Mouse (Mus musculus): ENCODE data around the gene Nck2.
"Not testable (repeated sequence)": the region's sequence is repeated elsewhere in the genome, so short reads cannot be mapped to it uniquely, and the experiment has no call there.

Gene Nck2

DNA sequence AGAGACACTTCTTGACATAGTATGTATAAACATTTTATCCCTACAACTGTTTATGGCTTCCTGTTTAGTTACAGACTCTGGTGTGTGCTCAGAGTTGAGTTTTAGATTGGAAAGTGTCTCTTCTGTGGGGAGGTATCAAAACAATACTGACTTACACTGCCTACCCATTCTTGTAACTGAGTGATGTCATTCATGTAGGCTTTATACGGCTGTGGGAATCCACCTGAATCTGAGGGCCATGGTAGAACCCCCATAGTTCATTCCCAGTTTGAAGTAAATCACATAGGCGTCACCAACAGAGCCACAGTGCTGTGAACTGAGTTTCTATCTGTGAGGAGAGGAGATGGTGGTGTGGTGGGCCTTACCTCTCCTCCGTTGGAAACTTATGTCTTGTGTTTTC lies 92.6 kb downstream of the Nck2 start:
- DNase-seq = no peak

DNA sequence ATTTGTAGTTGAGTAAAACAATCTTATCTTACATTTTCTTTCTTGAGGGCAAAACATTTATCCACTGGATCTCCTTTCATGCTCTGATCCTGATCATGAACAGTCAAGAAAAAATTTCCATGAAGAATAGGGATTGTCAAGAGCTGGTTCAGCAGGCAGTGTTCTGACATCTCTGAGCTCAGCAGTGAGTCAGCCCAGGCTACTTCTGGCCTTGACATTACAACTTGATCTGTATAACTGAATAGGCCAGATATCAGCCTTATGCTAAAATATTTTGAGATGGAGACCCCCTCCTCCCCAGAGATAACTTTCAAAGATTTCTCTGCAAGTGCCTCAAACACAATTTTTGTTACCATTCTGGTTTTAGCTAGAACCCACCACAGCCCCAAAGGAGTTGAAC lies 93.1 kb downstream of the Nck2 start:
- DNase-seq = no peak

GRCm38 (mm10) chr1:43538716-43539115 lies 94.3 kb downstream of the Nck2 start:
- DNase-seq = no peak

DNA sequence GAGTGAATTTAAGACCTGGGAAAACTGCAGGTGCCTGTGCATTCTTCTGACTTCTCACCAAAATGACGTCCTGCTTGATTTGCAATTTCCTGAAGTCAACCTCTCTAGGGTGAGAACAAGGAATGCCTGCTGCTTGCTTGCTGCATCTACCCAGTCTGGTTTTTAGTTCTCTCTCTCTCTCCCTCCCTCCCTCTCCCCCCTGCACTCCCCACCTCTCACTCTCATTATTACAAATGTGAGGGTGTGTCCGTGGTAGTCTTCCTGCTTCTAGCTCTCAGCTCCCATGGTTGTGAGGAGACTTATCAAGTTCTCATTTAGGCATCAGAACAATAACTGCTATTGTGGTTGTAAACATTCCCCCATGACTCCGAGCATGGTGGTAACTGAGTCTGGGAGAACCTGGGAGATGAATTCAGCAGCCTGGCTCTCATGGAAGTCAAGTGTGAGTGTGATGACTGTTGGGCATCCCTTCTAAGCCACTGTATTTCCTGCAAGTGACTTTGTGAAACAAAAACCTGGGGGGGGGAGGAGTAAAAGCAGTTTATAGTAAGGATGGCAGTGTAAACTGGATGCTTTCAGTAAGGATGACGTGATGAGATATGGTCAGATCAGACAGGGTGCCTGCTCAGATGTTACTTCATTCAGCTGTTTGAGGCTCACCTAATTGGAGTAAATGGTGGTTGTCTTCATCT lies 95.5 kb downstream of the Nck2 start:
- DNase-seq = no peak

DNA sequence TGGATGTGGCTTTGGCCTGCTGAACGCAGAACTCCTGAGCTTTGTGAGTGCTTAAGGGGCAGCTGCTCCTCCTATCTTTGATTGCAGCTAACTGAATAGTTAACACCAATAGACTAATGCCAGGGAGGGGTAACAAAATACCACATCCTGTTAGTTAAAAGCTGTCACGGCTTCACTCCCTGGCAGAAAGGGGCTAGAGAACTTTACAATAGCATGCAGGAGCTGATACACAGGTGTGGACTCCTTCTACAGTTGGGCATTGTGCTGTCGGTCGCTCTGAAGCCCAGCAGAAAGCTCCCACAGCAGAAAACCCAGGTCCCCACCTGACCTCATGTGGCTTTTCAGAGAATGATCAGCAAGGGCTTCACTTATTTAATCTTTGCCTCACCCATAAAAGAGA lies 98.0 kb downstream of the Nck2 start:
- DNase-seq = no peak

GRCm38 (mm10) chr1:43547644-43548043 lies 103.3 kb downstream of the Nck2 start:
- no peak for DNase-seq

DNA sequence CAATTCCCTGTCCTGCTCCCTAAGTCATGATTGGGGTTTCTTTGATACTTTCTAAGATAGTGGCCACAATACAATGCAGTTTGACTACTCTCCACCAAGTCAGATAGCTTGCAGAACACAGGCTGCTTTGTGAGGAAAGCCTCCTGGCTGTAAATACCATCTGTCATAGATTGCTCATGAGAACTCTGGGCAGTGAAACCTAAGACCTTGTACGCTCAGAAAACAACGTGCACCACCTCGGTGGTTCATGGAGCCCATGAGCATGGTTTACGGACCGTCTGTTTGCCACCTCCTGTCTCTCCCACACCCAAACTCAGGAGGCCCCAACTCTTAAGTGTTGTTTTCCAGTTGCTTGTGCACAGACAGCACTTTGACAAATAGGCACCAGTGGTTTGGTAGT lies 104.4 kb downstream of the Nck2 start:
- no peak for DNase-seq

DNA sequence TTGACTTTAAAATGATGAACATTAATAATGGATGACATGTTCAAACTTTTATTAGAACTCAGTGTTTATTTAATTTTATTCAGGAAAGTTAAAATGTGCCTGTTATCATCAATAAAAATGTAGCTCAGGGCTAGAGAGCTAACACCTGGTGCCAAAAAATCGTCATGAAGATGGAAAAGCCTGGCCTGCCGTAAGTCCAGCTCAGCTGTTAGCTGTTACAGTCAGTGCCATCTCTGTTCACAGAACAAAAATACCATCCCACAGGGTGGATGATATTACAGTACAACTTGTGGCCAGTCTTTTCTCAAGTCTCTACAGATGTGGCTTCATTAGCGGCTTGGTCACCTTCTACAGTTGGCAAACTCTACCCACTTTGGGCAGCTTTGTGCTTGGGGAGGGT lies 106.1 kb downstream of the Nck2 start:
- DNase-seq = no peak

DNA sequence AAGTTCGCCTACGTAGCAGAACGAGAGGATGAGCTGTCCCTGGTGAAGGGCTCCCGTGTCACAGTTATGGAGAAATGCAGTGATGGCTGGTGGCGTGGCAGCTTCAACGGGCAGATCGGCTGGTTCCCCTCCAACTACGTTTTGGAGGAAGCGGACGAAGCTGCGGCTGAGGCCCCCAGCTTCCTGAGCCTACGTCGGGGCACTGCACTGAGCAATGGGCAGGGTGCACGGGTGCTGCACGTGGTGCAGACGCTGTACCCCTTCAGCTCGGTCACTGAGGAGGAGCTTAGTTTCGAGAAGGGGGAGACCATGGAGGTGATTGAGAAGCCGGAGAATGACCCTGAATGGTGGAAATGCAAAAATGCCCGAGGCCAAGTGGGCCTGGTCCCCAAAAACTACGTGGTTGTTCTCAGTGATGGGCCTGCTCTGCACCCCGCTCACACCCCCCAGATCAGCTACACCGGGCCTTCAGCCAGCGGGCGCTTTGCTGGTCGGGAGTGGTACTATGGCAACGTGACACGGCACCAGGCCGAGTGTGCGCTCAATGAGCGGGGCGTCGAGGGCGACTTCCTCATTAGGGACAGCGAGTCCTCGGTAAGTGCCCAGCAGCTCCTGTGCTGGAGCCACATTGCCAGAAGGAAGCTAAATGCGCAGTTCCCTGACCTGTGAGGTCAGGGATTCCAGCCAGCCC lies 109.8 kb downstream of the Nck2 start:
- DNase-seq = not testable (repeated sequence)

GRCm38 (mm10) chr1:43555222-43555974 lies 111.0 kb downstream of the Nck2 start:
- no peak for DNase-seq

GRCm38 (mm10) chr1:43558329-43558728 lies 114.0 kb downstream of the Nck2 start:
- no peak for DNase-seq

DNA sequence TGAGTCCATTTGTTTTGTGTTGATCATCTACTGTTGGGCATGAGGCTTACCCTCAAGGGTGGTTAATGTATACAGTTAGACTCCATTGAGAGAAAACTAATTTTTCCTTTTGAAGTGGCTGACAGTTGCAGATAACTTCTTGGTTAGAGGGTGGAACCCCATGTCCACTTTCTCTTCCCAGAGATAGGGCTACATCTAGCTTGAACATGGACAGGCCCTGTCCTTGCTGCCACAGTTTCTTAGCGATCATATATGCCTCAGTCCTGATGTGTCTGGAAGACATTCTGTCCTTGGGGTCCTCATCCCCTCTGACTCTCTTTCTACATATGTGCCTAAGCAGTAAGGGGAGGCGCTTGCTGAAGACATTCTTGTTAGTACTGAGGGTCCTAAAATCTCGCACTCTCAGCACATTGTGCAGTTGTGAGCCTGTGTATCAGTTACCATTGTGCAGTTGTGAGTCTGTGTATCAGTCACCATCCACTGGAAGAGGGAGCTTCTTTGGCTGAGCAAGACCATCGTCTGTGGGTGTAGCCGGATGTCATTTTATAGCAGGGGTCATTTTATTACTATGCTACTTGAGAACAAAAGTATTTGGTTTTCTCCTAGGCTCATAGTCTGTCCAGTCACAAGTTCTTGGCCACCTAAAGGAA lies 114.8 kb downstream of the Nck2 start:
- no peak for DNase-seq

GRCm38 (mm10) chr1:43561085-43561484 lies 116.7 kb downstream of the Nck2 start:
- no peak for DNase-seq

GRCm38 (mm10) chr1:43562002-43562666 lies 117.8 kb downstream of the Nck2 start:
- DNase-seq = no peak

DNA sequence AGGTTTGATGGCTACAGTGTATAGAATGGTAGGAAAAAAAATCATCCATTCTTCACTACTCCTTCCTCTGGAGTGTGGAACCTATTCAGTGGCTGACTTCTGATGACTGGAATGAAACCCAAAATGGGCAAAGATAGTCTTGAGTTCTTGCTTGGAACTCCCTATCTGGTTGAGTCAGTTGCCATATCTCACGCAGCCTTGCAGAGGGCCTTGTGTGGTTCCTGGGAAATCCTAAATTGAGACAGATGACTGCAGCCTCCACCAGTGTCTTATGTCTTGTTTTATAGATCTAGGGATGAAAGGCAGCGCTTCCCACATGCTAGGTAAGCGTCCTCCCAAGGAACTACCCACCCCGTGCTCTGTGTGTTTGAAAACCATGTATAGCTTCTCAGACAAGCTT lies 120.9 kb downstream of the Nck2 start:
- no peak for DNase-seq

DNA sequence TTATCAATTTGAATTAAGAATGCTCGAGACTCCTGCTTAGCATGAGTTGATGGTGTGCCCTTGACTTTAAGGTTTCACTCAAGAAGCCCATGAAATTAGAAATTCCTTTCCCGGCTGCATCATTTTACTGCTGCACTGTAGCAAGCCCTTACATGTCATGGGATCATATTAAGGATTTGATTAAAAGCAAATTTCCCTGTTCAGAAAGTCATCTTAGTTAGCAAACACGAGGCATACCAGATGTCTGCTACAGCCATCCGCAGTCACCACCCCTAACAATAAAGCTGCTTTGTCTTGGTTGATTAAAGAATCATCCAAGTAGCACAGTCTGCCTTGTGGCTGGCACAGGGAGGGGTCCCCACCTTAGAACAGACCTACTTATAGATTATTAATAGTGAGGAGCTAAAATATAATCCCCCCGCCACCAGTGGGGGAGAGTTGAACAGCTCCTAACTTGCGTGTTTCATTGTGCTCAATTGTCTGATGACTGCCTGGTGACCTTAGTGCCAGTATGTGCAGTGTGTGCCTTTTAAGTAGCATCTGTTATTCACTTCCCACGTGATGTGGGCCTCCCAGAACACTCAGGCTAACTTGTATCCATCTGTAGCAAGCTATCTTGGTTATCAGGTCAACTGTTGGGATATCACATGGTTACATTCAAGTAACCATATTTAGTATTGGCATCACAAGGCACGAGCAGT lies 122.4 kb downstream of the Nck2 start:
- DNase-seq = no peak

DNA sequence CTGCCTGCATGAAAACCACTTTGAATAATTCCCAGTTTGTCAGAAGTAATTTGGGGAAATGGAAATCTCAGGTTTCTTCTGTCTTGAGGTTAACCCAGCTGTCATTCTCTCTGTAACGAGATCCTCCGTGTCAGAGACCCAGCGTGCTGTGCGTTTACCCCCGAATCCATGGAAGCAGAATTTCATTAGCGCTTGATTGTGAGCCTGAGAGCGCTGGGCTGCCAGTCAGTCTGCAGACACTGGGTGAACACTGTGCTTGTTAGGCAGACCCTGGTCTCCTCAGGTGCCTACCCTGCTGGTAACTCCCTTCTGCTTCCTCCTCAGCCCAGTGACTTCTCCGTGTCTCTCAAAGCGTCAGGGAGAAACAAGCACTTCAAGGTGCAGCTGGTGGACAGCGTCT lies 124.4 kb downstream of the Nck2 start:
- no peak for DNase-seq

DNA sequence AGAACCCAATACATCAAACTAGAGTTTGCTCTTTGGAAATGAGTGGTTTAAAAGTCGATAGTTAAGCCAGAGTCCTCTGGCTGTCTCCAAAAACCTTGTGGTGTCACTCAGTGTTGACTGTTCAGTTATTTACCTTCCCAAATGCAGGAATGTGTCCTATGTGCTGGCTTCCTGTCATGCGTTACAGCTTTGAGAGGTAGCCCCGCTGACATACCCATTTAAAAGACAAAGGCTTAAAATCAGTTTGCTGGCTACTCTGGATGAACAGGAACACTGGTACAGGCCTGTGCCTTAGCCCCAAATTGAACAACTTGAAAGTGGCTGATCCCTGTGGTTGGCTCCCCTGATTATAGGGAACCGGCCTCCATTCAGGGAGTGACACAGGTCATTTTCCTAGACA lies 126.7 kb downstream of the Nck2 start:
- DNase-seq = no peak

GRCm38 (mm10) chr1:43574793-43575304 lies 130.5 kb downstream of the Nck2 start:
- no peak for DNase-seq

DNA sequence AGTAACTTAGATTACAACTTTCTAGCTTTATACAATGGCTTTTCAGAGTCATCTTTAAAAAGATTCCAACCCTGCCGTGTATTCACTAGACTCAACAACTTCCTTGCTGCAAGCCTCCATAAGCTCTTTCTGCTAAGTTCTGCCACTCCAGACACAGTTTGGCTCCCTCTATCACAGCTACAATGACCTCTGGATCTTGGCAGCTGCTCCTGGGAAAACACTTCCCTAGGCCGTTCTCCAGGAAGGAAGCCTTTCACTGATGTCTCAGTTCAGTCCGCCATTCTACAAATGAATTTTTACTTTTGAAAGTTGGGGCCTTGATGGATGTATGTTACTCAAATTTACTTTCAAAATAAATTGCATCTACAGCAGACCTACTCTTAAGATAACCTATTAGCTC lies 133.0 kb downstream of the Nck2 start:
- no peak for DNase-seq

DNA sequence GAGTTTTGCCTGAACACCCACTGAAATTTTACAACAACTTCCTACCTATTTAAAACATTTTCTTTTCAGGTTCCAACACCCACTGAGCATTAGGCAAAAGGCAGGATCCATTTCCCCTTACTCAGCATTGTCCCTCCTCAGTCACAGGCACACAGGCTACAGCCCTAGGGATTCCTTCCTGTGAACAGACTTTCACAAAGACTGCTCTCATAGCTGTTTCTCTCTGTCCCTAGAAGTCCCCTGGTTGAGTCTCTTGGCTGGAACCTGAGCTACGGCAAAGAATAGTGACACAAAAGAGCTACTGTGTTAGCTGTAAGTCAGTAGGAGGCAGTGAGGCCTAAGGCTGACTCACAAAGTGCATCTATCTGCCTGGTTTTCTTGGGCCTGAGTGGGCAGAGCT lies 139.2 kb downstream of the Nck2 start:
- DNase-seq = no peak

GRCm38 (mm10) chr1:43589001-43589400 lies 144.6 kb downstream of the Nck2 start:
- no peak for DNase-seq

All from kidney, adult 9 months (tissue).